Mouse (Mus musculus): ENCODE results near the gene Arl8a.

DNA sequence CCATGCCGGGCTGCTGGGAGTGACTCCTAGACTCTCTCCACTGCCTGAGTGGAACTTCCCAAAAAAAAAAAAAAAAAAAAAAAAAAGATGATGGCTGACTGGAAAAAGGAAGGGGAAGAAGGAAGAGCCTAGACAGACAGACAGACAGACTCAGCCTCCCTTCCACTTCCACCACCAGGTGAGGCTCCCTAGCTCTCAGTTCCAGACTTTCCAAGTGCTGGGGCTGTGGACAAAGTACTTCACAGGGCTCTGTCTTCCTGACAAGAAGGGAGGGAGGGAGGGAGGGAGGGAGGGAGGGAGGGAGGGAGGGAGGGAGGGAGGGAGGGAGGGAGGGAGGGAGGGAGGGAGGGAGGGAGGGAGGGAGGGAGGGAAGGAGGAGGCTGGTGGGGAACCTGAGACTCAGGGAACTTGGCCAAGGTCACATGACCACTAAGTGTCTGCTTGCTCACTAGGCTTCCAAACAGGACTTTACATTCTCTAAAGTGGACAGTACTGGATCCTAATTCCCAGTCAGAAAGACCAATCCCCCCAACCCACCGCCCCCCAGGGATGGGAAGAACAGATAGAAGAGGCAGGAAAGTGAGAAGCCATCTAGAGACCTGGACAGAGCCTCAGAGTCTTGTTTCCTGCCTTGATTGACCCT is 16.1 kb upstream of the Arl8a start:
- TF ChIP-seq CTCF (IDR thresholded peaks at IDR 0.05; ENCODE audit: insufficient read depth, low read length) (no peak), POLR2A (IDR thresholded peaks at IDR 0.05; ENCODE audit: borderline replicate concordance, extremely low read depth, low read depth, low read length) (no peak)

All from lung, adult 2 months (tissue).